Mouse (Mus musculus): Measurements from ENCODE around the gene Vkorc1. TPM values are rescaled to one million over a fixed set of nuclear protein-coding genes. Genes with fewer than 3 reads are reported as not detected.
"Not testable (repeated sequence)": the region's sequence is repeated elsewhere in the genome, so short reads cannot be mapped to it uniquely, and the experiment has no call there.

The Vkorc1 gene
- polyA plus RNA-seq, 1 experiment from 2014 or later, result 95.9 TPM

DNA sequence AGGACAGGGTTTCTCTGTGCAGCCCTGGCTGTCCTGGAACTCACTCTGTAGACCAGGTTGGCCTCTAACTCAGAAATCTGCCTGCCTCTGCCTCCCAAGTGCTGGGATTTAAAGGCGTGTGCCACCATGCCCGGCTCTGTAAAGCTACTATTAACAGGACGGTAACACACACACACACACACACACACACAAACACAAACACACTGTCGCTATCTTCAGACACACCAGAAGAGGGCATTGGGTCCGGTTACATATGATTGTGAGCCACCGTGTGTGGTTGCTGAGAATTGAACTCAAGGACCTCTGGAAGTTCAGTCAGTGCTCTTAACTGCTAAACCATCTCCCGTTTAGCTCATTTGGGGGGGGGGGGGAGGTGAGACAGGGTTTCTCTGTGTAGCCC is 474 bp upstream of the Vkorc1 start:
- Histone ChIP-seq H3K27ac (peak overlapping the region; percentile 57), H3K4me2 (peak overlapping the region; percentile 88), H3K4me3 (peak overlapping the region; percentile 70), H3K36me3 (peaks cover 11% of the 10 kb centered on the region; the same call in 1 of the 2 replicates), H3K4me1 (replicated peaks) (peaks cover 17% of the 10 kb centered on the region)
- H3K9ac ChIP-seq; ATAC-seq (replicated peaks; ENCODE audit: insufficient number of reproducible peaks, insufficient read depth, low FRiP score, low read depth); H3K27me3 ChIP-seq; H3K9me3 ChIP-seq (replicated peaks): not testable (repeated sequence)
- WGBS, result 67% methylated on average over 7 of the region's 7 CpGs

DNA sequence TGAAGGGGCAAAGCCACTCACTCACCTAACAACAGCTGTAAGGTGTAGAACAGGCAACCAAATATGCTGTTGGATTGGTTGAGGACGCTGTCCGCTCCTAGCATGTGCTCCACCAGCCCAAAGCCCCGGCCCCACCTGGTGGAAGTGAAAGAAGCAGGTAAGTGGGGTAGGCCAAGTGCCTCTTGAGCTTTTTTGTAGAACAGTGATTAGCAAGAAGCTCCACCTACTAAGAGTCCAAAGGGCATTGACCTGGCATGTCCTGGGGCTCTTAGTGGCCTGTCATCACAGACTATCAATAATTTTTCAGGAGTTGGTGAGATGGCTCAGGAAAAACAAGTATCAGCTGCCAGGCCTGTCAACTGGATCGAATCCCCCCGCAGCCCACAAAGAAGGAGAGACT is 937 bp downstream of the Vkorc1 start:
- peak overlapping the region; percentile 70 for H3K4me3 ChIP-seq
- no peaks in the 10 kb centered on the region for H3K27me3 ChIP-seq
- peaks cover 16% of the 10 kb centered on the region; the same call in 1 of the 2 replicates for H3K36me3 ChIP-seq
- H3K9ac ChIP-seq, result peak overlapping the region; percentile 68
- peaks cover 14% of the 10 kb centered on the region for H3K4me1 ChIP-seq (replicated peaks)
- no peak overlapping the region; the same call in 1 of the 2 replicates for H3K27ac ChIP-seq
- H3K9me3 ChIP-seq (replicated peaks), result no peaks in the 10 kb centered on the region
- ATAC-seq (replicated peaks; ENCODE audit: insufficient number of reproducible peaks, insufficient read depth, low FRiP score, low read depth), result no peak
- WGBS, result 67% methylated on average over 5 of the region's 5 CpGs
- peak overlapping the region; percentile 88 for H3K4me2 ChIP-seq

DNA sequence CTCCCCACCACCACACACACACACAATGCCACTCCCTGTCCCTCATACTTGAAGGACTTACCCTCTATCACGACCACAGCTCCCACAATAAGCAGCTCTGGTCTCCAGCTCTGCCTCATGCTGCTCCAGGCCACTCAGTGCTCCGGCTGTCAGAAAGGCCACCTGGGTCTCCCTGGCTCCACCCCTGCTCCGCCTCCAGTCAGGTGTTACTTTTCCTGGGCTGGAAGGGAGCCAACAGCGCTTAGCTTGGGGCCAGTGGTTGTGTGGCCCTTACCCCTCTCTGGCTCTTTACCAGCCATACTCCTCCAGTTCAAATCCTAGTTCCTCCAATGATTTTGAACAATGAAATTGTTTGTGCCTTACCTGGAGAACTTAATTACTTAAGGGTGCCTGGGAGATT is 4.6 kb downstream of the Vkorc1 start, which contains the start of gene Prss53:
Prss53 (minus strand) TSS at position 173 of the 400 bp plus-strand sequence.
- WGBS, result 34% methylated on average over 4 of the region's 4 CpGs
- H3K9me3 ChIP-seq (replicated peaks), result no peaks in the 10 kb centered on the region
- H3K27ac ChIP-seq, result no peak within 1 kb of the TSS
- no peak for ATAC-seq (replicated peaks; ENCODE audit: insufficient number of reproducible peaks, insufficient read depth, low FRiP score, low read depth)
- peaks cover 21% of the 10 kb centered on the region for H3K4me1 ChIP-seq (replicated peaks)
- H3K4me2 ChIP-seq, result no peak within 1 kb of the TSS
- peaks cover 40% of the 10 kb centered on the region for H3K36me3 ChIP-seq
- H3K27me3 ChIP-seq, result no peaks in the 10 kb centered on the region
- H3K9ac ChIP-seq, result no peak within 1 kb of the TSS
- no peak within 1 kb of the TSS for H3K4me3 ChIP-seq

DNA sequence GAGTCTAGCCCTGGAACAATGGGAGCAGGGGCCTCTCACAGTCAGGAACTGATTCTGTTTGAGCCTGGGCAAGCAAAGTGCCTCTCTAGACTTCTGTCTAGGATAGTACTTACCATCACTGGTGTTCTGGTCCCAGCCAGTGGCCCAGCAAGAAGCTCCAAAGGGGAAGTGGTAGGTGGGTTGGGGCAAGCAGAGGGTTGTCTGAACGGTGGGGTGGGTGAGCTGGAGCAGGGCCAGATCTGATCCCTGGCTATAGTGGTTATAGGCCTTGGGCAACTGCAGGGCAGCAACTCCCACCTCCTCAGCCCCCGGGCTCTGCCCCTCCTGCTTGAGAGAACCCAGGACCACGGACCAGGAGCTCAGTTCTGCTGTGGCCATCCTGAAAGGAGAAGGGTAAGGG is 6.6 kb downstream of the Vkorc1 start:
- Histone ChIP-seq H3K27me3 (no peaks in the 10 kb centered on the region), H3K27ac (no peak overlapping the region), H3K9me3 (replicated peaks) (no peaks in the 10 kb centered on the region), H3K4me3 (no peak overlapping the region), H3K4me1 (replicated peaks) (peaks cover 19% of the 10 kb centered on the region), H3K36me3 (peaks cover 54% of the 10 kb centered on the region), H3K4me2 (no peak overlapping the region), H3K9ac (no peak overlapping the region)
- 54% methylated on average over 3 of the region's 3 CpGs for WGBS
- no peak for ATAC-seq (replicated peaks; ENCODE audit: insufficient number of reproducible peaks, insufficient read depth, low FRiP score, low read depth)

DNA sequence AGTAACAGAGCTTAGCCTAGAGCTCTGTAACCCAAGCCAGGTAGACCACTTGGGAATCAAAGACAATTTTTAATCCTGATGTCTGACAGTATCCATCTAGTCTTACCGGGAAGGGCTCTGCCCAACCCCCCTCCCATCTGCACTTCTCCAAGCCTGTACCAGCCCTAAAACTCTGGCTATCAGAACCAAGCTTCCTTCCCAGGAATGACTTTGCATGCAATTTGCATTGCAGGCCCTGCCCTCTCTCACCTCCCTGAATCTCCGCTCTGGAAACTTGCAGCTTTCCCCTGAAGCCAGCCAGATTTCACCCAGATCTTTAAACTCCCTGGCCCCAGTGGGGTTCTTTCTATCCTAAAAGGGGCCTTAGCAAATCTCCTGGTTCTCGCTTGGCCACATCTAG is 7.6 kb downstream of the Vkorc1 start:
- Histone ChIP-seq H3K9me3 (replicated peaks) (no peaks in the 10 kb centered on the region), H3K9ac (no peak overlapping the region), H3K4me3 (no peak overlapping the region), H3K4me1 (replicated peaks) (peaks cover 29% of the 10 kb centered on the region), H3K4me2 (no peak overlapping the region), H3K27ac (no peak overlapping the region), H3K27me3 (no peaks in the 10 kb centered on the region), H3K36me3 (peaks cover 53% of the 10 kb centered on the region)
- no peak for ATAC-seq (replicated peaks; ENCODE audit: insufficient number of reproducible peaks, insufficient read depth, low FRiP score, low read depth)
- WGBS, result 75% methylated on average over 3 of the region's 3 CpGs

DNA sequence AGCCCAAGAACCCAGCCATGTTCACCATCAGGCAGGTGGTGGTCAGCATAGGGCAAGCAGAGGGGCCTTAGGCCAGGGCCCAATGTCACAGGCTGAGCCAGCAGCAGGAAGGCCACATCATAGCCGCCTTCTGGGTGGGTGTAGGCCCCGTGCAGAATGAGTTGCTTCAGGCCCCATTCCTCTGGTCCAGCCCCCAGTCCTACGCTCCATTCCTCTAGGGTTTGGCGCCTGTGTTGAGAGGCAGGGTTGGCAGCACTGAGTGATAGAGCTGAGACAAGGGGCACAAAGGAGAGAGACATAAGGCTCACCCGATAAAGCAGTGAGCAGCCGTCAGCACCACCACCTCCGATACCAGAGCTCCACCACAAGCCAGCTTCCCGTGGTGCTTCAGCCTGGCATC is 8.2 kb downstream of the Vkorc1 start:
- Histone ChIP-seq H3K27me3 (no peaks in the 10 kb centered on the region), H3K9ac (no peak overlapping the region), H3K27ac (no peak overlapping the region), H3K36me3 (peaks cover 59% of the 10 kb centered on the region), H3K4me2 (no peak overlapping the region), H3K4me1 (replicated peaks) (peaks cover 33% of the 10 kb centered on the region), H3K9me3 (replicated peaks) (no peaks in the 10 kb centered on the region), H3K4me3 (no peak overlapping the region)
- WGBS, result 74% methylated on average over 8 of the region's 8 CpGs
- no peak for ATAC-seq (replicated peaks; ENCODE audit: insufficient number of reproducible peaks, insufficient read depth, low FRiP score, low read depth)

DNA sequence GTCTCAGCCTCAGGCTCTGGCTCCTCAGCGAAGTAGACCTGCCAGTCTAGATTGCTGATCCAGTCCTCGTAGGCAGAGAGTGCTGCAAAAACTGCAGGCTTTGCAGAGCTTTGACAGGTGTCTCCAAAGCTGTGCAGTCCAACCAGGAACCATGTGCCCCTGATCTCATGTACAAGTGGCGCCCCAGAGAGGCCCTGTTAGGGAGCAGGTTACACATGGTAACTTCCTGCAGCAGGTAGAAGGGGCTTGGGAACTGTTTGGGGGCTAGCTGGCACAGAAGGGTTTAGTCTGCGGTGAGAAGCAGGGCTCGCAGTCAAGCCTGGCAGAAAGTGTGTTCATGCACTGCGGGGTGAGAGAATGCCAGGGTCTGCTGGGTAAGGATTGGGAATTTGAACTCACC is 8.9 kb downstream of the Vkorc1 start:
- Histone ChIP-seq H3K4me3 (no peak overlapping the region), H3K27me3 (no peaks in the 10 kb centered on the region), H3K9ac (no peak overlapping the region), H3K4me2 (no peak overlapping the region), H3K9me3 (replicated peaks) (no peaks in the 10 kb centered on the region), H3K27ac (no peak overlapping the region), H3K4me1 (replicated peaks) (peaks cover 33% of the 10 kb centered on the region), H3K36me3 (peaks cover 65% of the 10 kb centered on the region)
- no peak for ATAC-seq (replicated peaks; ENCODE audit: insufficient number of reproducible peaks, insufficient read depth, low FRiP score, low read depth)
- 87% methylated on average over 6 of the region's 6 CpGs for WGBS

DNA sequence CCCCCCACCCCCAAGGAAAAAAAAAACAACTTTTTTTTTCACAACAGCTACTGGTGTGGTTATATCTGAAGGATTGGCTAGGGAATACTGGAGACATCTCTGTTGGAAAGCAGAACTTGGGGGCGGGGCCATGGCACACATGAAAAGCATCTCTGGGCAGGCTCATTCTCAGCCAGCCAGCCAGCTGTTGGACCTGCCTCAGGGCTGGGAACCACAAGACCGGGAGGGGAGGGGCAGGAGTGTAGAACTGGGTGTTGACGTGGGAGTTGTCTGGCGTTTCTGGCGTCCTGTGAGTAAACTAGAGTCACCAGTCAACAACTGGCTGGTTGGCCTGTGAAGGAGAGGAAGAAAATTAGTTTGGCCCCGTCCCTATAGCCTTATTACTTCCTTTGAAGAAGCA is 9.5 kb downstream of the Vkorc1 start:
- Histone ChIP-seq H3K27me3 (no peaks in the 10 kb centered on the region), H3K9ac (no peak overlapping the region), H3K4me3 (no peak overlapping the region), H3K4me2 (no peak overlapping the region), H3K36me3 (peaks cover 71% of the 10 kb centered on the region), H3K4me1 (replicated peaks) (peaks cover 33% of the 10 kb centered on the region), H3K27ac (no peak overlapping the region), H3K9me3 (replicated peaks) (no peaks in the 10 kb centered on the region)
- 57% methylated on average over 6 of the region's 6 CpGs for WGBS
- no peak for ATAC-seq (replicated peaks; ENCODE audit: insufficient number of reproducible peaks, insufficient read depth, low FRiP score, low read depth)

DNA sequence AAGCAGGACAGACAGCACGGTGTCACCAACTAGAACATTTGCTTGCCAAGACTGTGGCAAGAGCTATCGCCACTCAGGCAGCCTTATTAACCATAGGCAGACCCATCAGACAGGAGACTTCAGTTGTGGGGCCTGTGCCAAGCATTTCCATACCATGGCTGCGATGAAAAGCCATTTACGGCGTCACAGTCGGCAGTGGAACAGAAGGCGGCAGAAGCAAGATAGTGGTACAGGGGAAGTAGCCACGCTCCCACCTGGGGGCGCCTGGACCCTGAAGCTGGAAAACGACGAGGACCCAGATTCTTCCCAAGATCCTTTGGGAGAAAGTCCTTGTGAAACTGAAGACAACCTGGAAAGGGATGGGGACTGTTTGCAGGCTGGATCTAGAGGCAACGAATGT is 15.0 kb downstream of the Vkorc1 start:
- Histone ChIP-seq H3K36me3 (peaks cover 69% of the 10 kb centered on the region), H3K4me3 (no peak overlapping the region), H3K27ac (no peak overlapping the region), H3K4me1 (replicated peaks) (peaks cover 35% of the 10 kb centered on the region), H3K27me3 (no peaks in the 10 kb centered on the region), H3K9ac (no peak overlapping the region), H3K4me2 (no peak overlapping the region), H3K9me3 (replicated peaks) (no peaks in the 10 kb centered on the region)
- 84% methylated on average over 12 of the region's 12 CpGs for WGBS
- no peak for ATAC-seq (replicated peaks; ENCODE audit: insufficient number of reproducible peaks, insufficient read depth, low FRiP score, low read depth)

DNA sequence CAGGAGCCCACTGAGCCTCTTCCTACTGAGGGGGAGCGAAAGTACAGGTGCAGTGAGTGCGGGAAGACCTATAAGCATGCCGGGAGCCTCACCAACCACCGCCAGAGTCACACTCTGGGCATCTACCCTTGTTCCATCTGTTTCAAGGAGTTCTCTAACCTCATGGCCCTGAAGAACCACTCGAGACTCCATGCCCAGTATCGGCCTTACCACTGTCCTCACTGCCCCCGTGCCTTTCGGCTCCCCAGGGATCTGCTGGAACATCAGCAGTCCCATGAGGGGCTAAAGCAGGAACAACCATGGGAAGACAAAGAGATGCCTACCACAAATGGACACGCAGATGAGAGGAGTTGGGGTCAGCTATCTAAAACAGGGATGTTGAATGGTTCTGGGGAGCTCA is 16.1 kb downstream of the Vkorc1 start:
- 95% methylated on average over 9 of the region's 9 CpGs for WGBS
- no peaks in the 10 kb centered on the region for H3K27me3 ChIP-seq
- H3K27ac ChIP-seq, result no peak overlapping the region
- H3K4me3 ChIP-seq, result no peak overlapping the region
- H3K9me3 ChIP-seq (replicated peaks), result no peaks in the 10 kb centered on the region
- ATAC-seq (replicated peaks; ENCODE audit: insufficient number of reproducible peaks, insufficient read depth, low FRiP score, low read depth), result no peak
- H3K36me3 ChIP-seq, result peaks cover 61% of the 10 kb centered on the region
- peaks cover 36% of the 10 kb centered on the region for H3K4me1 ChIP-seq (replicated peaks)
- H3K4me2 ChIP-seq, result no peak overlapping the region
- no peak overlapping the region for H3K9ac ChIP-seq

DNA sequence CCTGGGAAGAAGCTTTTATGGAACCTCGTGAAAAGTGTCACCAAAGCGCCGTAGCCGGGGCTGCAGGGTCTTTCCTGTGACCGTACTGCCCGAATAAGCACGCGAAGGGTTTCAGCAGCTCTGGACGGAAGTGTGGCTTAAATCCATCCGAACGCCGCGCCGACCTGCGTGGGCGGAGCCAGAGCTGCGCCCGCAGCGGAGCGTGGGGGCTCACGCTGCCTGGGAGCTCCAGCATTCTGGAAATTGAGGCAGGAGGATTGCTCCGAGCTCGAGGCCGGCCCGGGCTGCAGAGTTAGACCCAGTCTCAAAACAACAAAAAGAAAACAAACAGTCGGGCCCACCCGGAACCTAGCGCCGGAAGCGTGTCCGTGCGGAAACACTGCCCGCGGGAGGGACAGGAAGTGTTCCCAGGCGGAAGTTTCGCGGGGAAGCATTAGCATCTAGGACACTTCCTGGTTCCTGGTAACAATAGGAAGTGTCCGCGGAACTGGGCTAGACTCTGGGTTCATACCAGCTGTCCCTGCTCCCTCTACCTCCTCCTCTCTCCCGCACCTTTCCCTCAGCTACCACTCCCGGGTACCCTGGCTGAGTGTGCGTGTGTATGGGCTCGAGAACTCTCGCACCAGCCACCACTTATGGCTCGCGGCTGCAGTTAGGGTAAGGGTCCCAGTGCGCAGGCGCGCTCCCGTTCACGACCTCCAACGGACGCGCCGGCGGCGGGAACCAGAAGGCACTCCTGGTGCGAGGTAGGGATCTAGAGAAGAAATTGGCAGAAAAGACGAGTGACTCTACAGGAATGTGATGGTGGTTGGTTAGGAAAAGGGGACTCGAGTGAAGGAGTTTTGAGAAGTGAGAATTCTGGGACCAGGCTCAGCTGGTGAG is 18.7 kb downstream of the Vkorc1 start, which contains the start of gene Zfp668:
Zfp668 (minus strand) TSS at position 362 of the 882 bp plus-strand sequence.
- Histone ChIP-seq H3K4me3 (peak within 1 kb of the TSS; percentile 88), H3K27me3 (no peaks in the 10 kb centered on the region), H3K36me3 (peaks cover 36% of the 10 kb centered on the region), H3K9ac (peak within 1 kb of the TSS; percentile 96), H3K27ac (peak within 1 kb of the TSS; percentile 99), H3K4me1 (replicated peaks) (peaks cover 25% of the 10 kb centered on the region), H3K9me3 (replicated peaks) (no peaks in the 10 kb centered on the region), H3K4me2 (peak within 1 kb of the TSS; percentile 86)
- under 1% methylated on average over 60 of the region's 60 CpGs for WGBS
- peak; percentile 49 for ATAC-seq (replicated peaks; ENCODE audit: insufficient number of reproducible peaks, insufficient read depth, low FRiP score, low read depth)

DNA sequence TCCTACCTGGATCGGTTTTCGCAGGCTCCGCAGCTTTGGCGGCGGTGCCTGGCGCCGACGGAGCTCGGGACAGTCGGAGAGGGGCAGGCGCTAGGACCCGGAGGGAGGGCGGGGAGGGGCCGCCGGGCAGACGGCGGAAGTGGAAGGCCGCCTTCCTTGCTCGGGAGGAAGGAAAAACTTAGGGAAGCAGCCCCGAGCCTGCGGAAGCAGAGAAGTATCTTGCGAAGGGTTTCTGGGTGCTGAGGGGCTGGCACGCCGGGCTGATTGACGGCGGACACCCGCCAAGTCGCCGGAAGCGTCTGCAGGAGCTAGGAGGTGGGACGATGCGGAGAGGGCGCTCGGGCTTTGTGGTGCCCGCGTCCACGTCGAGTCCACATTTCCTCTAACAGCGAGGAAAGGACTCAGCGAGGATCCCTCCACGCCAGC is 19.4 kb downstream of the Vkorc1 start, which contains the start of gene Zfp646:
Zfp646 (plus strand) TSS at position 181 of the 426 bp plus-strand sequence.
- H3K4me1 ChIP-seq (replicated peaks), result peaks cover 25% of the 10 kb centered on the region
- no peaks in the 10 kb centered on the region for H3K9me3 ChIP-seq (replicated peaks)
- peak within 1 kb of the TSS; percentile 96 for H3K9ac ChIP-seq
- H3K4me2 ChIP-seq, result peak within 1 kb of the TSS; percentile 86
- under 1% methylated on average over 41 of the region's 41 CpGs for WGBS
- peak within 1 kb of the TSS; percentile 99 for H3K27ac ChIP-seq
- no peaks in the 10 kb centered on the region for H3K27me3 ChIP-seq
- ATAC-seq (replicated peaks; ENCODE audit: insufficient number of reproducible peaks, insufficient read depth, low FRiP score, low read depth), result peak; percentile 88
- H3K4me3 ChIP-seq, result peak within 1 kb of the TSS; percentile 88
- peaks cover 30% of the 10 kb centered on the region for H3K36me3 ChIP-seq

Measured in heart, embryonic 15.5 days (tissue).